Mouse (Mus musculus) common myeloid progenitor, adult 5-6 weeks (primary cell): ENCODE data around the gene Prdm12. TPM values are rescaled to one million over a fixed set of nuclear protein-coding genes. Genes with fewer than 3 reads are reported as not detected.

Source experiments
- ATAC-seq: replicated peaks from 2 replicates; pipeline ENCODE4 v1.8.0; 2016; ENCODE audit warnings: low read depth, mild to moderate bottlenecking, moderate TSS enrichment, inconsistent platforms; ENCODE audit not compliant: poor library complexity, severe bottlenecking
- total RNA-seq: library from RNA; stranded (forward); fragments of 200-1000, 187-1606 nt; gene quantifications from 2 replicates; pipeline ENCODE4 v1.2.3, GENCODE M21; 2017

Prdm12 gene
- not detected in 2 replicates for total RNA-seq

DNA sequence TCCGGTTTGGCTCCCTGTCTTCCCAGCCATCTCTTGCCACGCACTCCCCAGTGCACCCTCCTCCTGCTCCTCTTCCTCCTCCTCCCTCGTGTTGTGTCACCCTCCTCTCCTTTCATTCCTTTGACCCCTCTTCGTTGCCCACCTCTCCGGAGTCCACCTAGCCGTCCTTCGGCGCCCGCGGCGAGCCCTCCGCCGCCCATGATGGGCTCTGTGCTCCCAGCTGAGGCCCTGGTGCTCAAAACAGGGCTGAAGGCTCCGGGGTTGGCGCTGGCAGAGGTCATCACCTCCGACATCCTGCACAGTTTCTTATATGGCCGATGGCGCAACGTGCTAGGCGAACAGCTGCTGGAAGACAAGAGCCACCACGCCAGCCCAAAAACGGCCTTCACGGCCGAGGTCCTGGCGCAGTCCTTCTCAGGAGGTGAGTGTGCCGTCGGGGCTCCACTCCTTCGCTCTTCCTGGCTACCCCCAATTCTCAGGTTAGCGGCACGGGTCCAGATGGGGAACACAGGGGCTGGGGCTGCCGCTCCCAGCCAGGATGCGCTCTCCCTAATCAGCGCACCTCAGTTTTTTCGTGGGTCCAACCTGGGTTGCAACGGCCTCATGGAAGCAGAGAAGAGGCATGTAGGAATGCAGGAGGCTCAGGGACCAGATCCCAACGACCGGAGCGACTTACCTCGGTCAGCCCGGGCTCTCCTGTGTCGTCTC lies at the start of gene Prdm12:
Prdm12 (plus strand) TSS at position 137 of the 708 bp plus-strand sequence.
- ATAC-seq, result no peak

- no peak for ATAC-seq
These were observed 47.9 kb upstream of the Prdm12 start for GRCm38 (mm10) chr2:31591799-31592484.

- ATAC-seq, result peak; percentile 55; the same call in 1 of the 2 replicates
These were observed 32.3 kb upstream of the Prdm12 start for GRCm38 (mm10) chr2:31607555-31607954.

- no peak for ATAC-seq
These were observed 30.0 kb upstream of the Prdm12 start for GRCm38 (mm10) chr2:31609859-31610261.

GRCm38 (mm10) chr2:31610922-31611321 lies 28.9 kb upstream of the Prdm12 start:
- no peak for ATAC-seq

GRCm38 (mm10) chr2:31611400-31611799 lies 28.4 kb upstream of the Prdm12 start:
- no peak for ATAC-seq

- ATAC-seq, result no peak
These were observed 27.2 kb upstream of the Prdm12 start for GRCm38 (mm10) chr2:31612627-31613026.

- no peak for ATAC-seq
These were observed 26.1 kb upstream of the Prdm12 start for GRCm38 (mm10) chr2:31613781-31614180.

GRCm38 (mm10) chr2:31618484-31619161 lies 21.2 kb upstream of the Prdm12 start:
- ATAC-seq, result no peak

GRCm38 (mm10) chr2:31619208-31619607 lies 20.6 kb upstream of the Prdm12 start:
- no peak for ATAC-seq

GRCm38 (mm10) chr2:31633531-31633930 lies 6.3 kb upstream of the Prdm12 start:
- ATAC-seq, result no peak

DNA sequence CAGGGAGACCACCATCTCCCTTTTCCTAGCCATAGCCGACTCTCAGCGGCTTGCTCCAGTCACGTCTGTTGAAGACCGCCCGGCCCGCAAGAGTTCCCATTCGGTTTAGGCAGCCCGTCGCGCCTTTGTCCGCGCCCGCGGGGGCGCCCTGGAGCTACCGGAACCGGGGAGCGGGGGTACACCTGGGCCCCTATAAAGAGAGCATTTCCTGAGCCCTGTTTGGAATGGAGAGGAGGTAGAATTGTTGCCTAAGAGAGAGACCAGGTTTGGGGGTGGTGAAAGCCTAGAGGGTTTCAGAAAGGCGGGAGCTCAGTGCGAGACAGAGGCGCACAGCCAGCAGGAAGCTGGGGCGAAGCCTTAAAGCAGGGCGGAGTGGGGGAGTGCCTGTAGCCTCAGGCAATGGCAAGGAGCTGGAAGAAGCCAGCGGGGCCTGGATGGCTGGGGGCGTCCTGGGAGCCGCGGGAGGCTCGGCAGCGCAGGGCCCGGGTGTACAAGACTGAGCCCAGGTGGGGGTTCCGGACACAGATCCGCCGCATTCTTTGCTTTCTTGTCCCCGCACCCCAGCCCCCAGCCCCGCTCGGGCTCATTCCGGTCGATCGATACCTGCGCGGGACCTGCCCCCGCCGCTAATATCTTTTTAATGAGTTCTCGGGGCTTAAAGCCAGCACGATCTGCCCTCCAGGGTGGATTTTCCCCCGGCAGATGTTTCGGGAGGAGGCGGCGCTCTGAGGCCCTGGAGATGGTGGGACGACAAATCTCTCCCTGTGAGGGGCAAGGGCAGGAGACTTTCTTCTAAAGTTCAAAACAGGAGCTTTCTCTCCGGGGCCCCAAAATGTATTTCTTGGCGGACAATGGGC lies 4.3 kb upstream of the Prdm12 start:
- no peak for ATAC-seq

DNA sequence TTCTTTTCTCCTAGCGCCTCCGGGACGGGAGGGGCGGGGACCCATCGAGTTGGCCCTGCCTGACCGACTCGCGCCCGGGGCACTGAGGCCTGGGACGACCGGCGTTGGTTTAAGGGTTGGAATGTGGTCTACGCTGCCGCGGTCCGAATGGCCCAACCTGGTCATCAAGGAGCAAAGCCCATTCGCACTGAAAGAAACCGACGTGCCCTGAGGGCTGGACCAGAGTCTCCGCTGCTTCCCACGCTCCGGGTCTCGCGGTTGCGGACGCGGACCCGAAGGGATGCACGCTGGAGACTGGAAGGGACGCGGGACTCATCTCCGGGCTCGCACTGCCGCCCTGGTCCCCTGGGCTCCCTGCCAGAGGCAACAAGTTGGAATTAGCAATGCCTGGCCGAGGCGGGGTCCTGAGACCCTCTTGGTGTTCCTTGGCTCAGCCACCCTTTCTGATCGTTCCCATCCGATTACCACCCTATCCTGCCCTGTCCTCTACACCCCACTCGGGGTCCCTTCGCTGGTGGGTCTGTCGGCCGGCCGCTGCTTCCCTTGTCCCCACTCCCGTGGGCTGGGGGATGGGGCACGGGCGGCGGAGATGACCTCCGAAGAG lies 3.6 kb upstream of the Prdm12 start:
- ATAC-seq, result no peak

- no peak for ATAC-seq
These were observed 3.1 kb upstream of the Prdm12 start for GRCm38 (mm10) chr2:31636742-31637141.

DNA sequence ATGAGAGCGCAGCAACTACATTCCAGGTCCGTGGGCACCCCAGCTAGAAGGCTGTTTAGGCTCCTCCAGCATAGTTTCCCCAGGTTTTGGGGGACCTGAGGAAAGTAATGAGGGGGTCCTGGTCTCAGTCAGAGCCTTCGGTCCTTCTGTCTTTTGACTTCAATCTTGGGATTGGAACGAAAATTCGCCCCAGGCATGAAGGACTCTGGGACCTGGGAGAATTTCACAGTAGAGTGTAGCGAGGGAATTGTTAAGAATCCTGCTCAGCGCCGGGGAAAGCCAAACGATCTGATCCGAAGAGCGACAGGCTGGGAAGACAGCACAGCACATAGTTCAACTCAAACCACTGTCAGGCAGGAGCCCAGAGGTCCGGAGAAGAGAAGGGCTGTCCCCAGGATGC lies 2.5 kb upstream of the Prdm12 start:
- ATAC-seq, result no peak

- ATAC-seq, result peak; percentile 30; the same call in 1 of the 2 replicates
These were observed 2.0 kb upstream of the Prdm12 start for GRCm38 (mm10) chr2:31637807-31638206.

DNA sequence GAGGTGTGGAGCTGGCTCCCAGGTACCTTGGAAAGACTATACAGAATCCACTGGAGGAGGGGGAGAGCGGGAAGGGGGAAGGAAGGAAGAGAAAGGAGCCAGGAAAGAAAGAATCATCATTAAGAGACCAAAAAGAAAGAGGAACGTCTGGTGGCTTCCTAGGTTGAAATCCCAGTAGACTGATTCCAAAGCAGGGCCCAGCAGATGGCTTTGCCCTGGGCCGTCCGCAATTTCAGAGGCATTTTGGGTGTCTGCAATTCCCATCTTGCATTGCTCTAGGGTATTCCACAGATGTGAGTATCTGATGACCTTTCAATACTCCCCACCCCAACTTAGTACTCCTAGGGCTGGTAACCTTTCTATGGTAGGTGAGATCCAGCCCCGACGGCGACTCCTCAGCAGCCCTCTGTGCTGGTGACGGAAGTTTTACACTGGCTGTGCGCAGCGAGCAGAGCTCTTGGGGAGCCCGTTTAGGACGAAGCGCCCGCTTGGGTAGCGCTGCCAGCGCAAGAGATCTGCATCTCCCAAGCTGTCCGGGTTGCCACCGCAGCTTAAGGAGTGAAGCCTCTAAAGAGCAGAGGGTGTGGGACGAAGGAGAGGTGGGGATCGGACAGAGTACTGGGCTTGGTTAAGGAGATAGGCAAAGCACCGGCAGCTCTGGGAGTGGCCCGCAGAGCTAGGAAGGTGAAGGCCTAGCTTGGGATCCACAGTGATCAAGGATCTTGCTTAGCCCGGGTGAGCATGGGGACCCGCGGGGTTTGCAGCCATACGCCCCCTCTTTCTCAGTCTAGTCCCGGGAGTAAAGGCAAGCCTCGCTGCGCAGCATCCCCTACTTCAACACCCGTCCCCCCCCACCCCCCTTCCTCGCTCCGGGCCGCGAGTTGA lies 1.0 kb upstream of the Prdm12 start:
- 0 out of 2 replicates have a peak, but pooled peaks have one; percentile 16 for ATAC-seq

GRCm38 (mm10) chr2:31639466-31639760 lies 424 bp upstream of the Prdm12 start:
- ATAC-seq, result no peak
